Mouse (Mus musculus) midbrain, embryonic 16.5 days (tissue): Measurements from ENCODE around the gene Nyap1. TPM values are rescaled to one million over a fixed set of nuclear protein-coding genes. Genes with fewer than 3 reads are reported as not detected.
A peak's percentile ranks its signal among the peaks of the same experiment; 100 is the strongest.
"Not testable (repeated sequence)": the region's sequence is repeated elsewhere in the genome, so short reads cannot be mapped to it uniquely, and the experiment has no call there.

Source experiments
- ATAC-seq: fragments of 200-750 bp; cut with Nextera tagmentation; 2 replicates; pipeline ENCODE4 v1.8.0; 2017; ENCODE audit warnings: moderate TSS enrichment
- H3K27ac ChIP-seq: fragments of 300-500 bp; sonication (generic); 2 replicates; pipeline ENCODE4 v1.5.1; 2014; ENCODE audit warnings: mild to moderate bottlenecking, low read length, mixed read lengths
- H3K27me3 ChIP-seq: fragments of 300-500 bp; sonication (generic); 2 replicates; pipeline ENCODE4 v1.6.1; 2014; ENCODE audit warnings: low read depth, low read length, mixed read lengths; ENCODE audit not compliant: control insufficient read depth, insufficient read depth
- H3K36me3 ChIP-seq: fragments of 300-500 bp; sonication (generic); 2 replicates; pipeline ENCODE4 v1.6.1; 2014; ENCODE audit warnings: mild to moderate bottlenecking, low read length, moderate library complexity, mixed read lengths; ENCODE audit not compliant: control insufficient read depth, insufficient read depth
- H3K4me1 ChIP-seq: fragments of 300-500 bp; sonication (generic); 2 replicates; pipeline ENCODE4 v1.6.1; 2014; ENCODE audit warnings: mild to moderate bottlenecking, low read length, mixed read lengths; ENCODE audit not compliant: control insufficient read depth, insufficient read depth
- H3K4me2 ChIP-seq: fragments of 300-500 bp; sonication (generic); 2 replicates; pipeline ENCODE4 v1.6.1; 2014; ENCODE audit warnings: mild to moderate bottlenecking, low read length, mixed read lengths
- H3K4me3 ChIP-seq: fragments of 300-500 bp; sonication (generic); 2 replicates; pipeline ENCODE4 v1.5.1; 2014; ENCODE audit warnings: low read depth, mild to moderate bottlenecking, low read length, moderate library complexity, mixed read lengths
- H3K9ac ChIP-seq: fragments of 300-500 bp; sonication (generic); 2 replicates; pipeline ENCODE4 v1.6.1; 2014; ENCODE audit warnings: low read depth, low read length, mixed read lengths
- H3K9me3 ChIP-seq: fragments of 300-500 bp; sonication (generic); replicated peaks from 2 replicates; pipeline ENCODE4 v1.6.1; 2014; ENCODE audit warnings: mild to moderate bottlenecking, low read length, mixed read lengths; ENCODE audit not compliant: control insufficient read depth, poor library complexity, severe bottlenecking
- WGBS: fragments of 180-500 bp; shearing (Covaris S2); extraction: QIAGEN DNeasy Blood & Tissue Kit; methylation state at CpG from one replicate; pipeline ENCODE4 v1.1.7; 2014; 5-methylcytosine and 5-hydroxymethylcytosine counted together
- polyA plus RNA-seq: library from polyadenylated mRNA; unstranded; fragments of >200 nt; fragmentation: Nextera tagmentation; extraction: Ambion mirVana; gene quantifications from 2 replicates; pipeline ENCODE4 v1.2.1, GENCODE M21; 2015

Gene Nyap1
- polyA plus RNA-seq, 1 experiment from 2014 or later = 67.2 TPM

GRCm38 (mm10) chr5:137720558-137721164 is 20.7 kb downstream of the Nyap1 start:
- H3K36me3 ChIP-seq, H3K9ac ChIP-seq, H3K4me2 ChIP-seq, H3K27ac ChIP-seq, H3K4me3 ChIP-seq, H3K4me1 ChIP-seq, H3K9me3 ChIP-seq, H3K27me3 ChIP-seq, ATAC-seq: not testable (repeated sequence)
- WGBS = 28% methylated on average over 10 of the region's 16 CpGs

- no peak for ATAC-seq
- H3K9ac ChIP-seq = no peak overlapping the region
- no peaks in the 10 kb centered on the region for H3K36me3 ChIP-seq
- H3K9me3 ChIP-seq = no peaks in the 10 kb centered on the region
- H3K4me3 ChIP-seq = no peak overlapping the region
- no peak overlapping the region for H3K4me2 ChIP-seq
- 90% methylated on average over 6 of the region's 6 CpGs for WGBS
- H3K27ac ChIP-seq = no peak overlapping the region
- H3K4me1 ChIP-seq = no peaks in the 10 kb centered on the region
- no peaks in the 10 kb centered on the region for H3K27me3 ChIP-seq
These were observed 22.3 kb downstream of the Nyap1 start for GRCm38 (mm10) chr5:137719088-137719487.

GRCm38 (mm10) chr5:137718020-137718790 is 23.2 kb downstream of the Nyap1 start:
- H3K9me3 ChIP-seq = no peaks in the 10 kb centered on the region
- WGBS = 68% methylated on average over 8 of the region's 8 CpGs
- ATAC-seq = no peak
- no peaks in the 10 kb centered on the region for H3K27me3 ChIP-seq
- no peak overlapping the region for H3K27ac ChIP-seq
- H3K9ac ChIP-seq = no peak overlapping the region
- no peak overlapping the region for H3K4me3 ChIP-seq
- H3K36me3 ChIP-seq = no peaks in the 10 kb centered on the region
- H3K4me2 ChIP-seq = no peak overlapping the region
- no peaks in the 10 kb centered on the region for H3K4me1 ChIP-seq

GRCm38 (mm10) chr5:137715685-137716084 is 25.7 kb downstream of the Nyap1 start:
- no peak for ATAC-seq

GRCm38 (mm10) chr5:137713454-137713853 is 28.0 kb downstream of the Nyap1 start:
- Histone ChIP-seq H3K4me2 (no peak overlapping the region), H3K36me3 (no peaks in the 10 kb centered on the region), H3K27me3 (no peaks in the 10 kb centered on the region), H3K9ac (no peak overlapping the region), H3K9me3 (no peaks in the 10 kb centered on the region), H3K27ac (no peak overlapping the region), H3K4me3 (no peak overlapping the region), H3K4me1 (no peaks in the 10 kb centered on the region)
- no peak for ATAC-seq
- WGBS = 81% methylated on average over 5 of the region's 5 CpGs

More at GRCm38 (mm10) chr5:137715685-137716084, 25.7 kb downstream of the Nyap1 start:
- H3K36me3 ChIP-seq = no peaks in the 10 kb centered on the region
- no peak overlapping the region for H3K9ac ChIP-seq
- 84% methylated on average over 8 of the region's 8 CpGs for WGBS
- no peak overlapping the region for H3K4me3 ChIP-seq
- no peaks in the 10 kb centered on the region for H3K27me3 ChIP-seq
- H3K9me3 ChIP-seq = no peaks in the 10 kb centered on the region
- H3K4me2 ChIP-seq = no peak overlapping the region
- no peak overlapping the region for H3K27ac ChIP-seq
- no peaks in the 10 kb centered on the region for H3K4me1 ChIP-seq

- ATAC-seq = no peak
- Histone ChIP-seq H3K4me2 (0 out of 2 replicates have a peak overlapping the region, but pooled peaks have one; percentile 12), H3K27ac (no peak overlapping the region), H3K9ac (no peak overlapping the region), H3K36me3 (no peaks in the 10 kb centered on the region), H3K9me3 (no peaks in the 10 kb centered on the region), H3K27me3 (no peaks in the 10 kb centered on the region), H3K4me1 (peaks cover 3% of the 10 kb centered on the region; the same call in 1 of the 2 replicates), H3K4me3 (no peak overlapping the region)
- WGBS = 61% methylated on average over 12 of the region's 12 CpGs
These were observed 34.3 kb downstream of the Nyap1 start for GRCm38 (mm10) chr5:137706913-137707633.

GRCm38 (mm10) chr5:137705242-137705641 is 36.2 kb downstream of the Nyap1 start:
- Histone ChIP-seq H3K36me3 (no peaks in the 10 kb centered on the region), H3K9ac (no peak overlapping the region), H3K27ac (no peak overlapping the region), H3K4me1 (peaks cover 3% of the 10 kb centered on the region; the same call in 1 of the 2 replicates), H3K27me3 (no peaks in the 10 kb centered on the region), H3K4me3 (no peak overlapping the region), H3K9me3 (no peaks in the 10 kb centered on the region), H3K4me2 (no peak overlapping the region)
- no peak for ATAC-seq
- WGBS = 47% methylated on average over 6 of the region's 6 CpGs

GRCm38 (mm10) chr5:137699850-137700249 is 41.6 kb downstream of the Nyap1 start:
- H3K4me2 ChIP-seq = no peak overlapping the region
- no peaks in the 10 kb centered on the region for H3K9me3 ChIP-seq
- no peak for ATAC-seq
- no peak overlapping the region for H3K9ac ChIP-seq
- H3K27me3 ChIP-seq = no peaks in the 10 kb centered on the region
- no peak overlapping the region for H3K4me3 ChIP-seq
- 62% methylated on average over 2 of the region's 2 CpGs for WGBS
- no peak overlapping the region for H3K27ac ChIP-seq
- H3K36me3 ChIP-seq = no peaks in the 10 kb centered on the region
- no peaks in the 10 kb centered on the region for H3K4me1 ChIP-seq

GRCm38 (mm10) chr5:137699080-137699479 is 42.3 kb downstream of the Nyap1 start:
- Histone ChIP-seq H3K27me3 (no peaks in the 10 kb centered on the region), H3K4me1 (no peaks in the 10 kb centered on the region), H3K4me3 (no peak overlapping the region), H3K27ac (no peak overlapping the region), H3K4me2 (no peak overlapping the region), H3K36me3 (no peaks in the 10 kb centered on the region), H3K9me3 (no peaks in the 10 kb centered on the region), H3K9ac (no peak overlapping the region)
- 74% methylated on average over 3 of the region's 3 CpGs for WGBS
- ATAC-seq = no peak
